Mouse (Mus musculus) left cerebral cortex, adult 18-20 months (tissue): Measurements from ENCODE around the gene Gabrg3. TPM values are rescaled to one million over a fixed set of nuclear protein-coding genes. Genes with fewer than 3 reads are reported as not detected.

Experiments used
- DNase-seq, 2 experiments: peaks; one replicate each; pipeline ENCODE4 v3.0.0; 2021 to 2022; ENCODE audit warnings: low spot score in 2 of 2, mixed read lengths in 1 of 2
- total RNA-seq, 2 experiments: library from RNA; stranded (reverse); gene quantifications; 2 replicates each; pipeline ENCODE4 v1.2.3; 2021

The Gabrg3 gene
- total RNA-seq, 2 experiments from 2014 or later = 16.0 to 17.4 TPM

DNA sequence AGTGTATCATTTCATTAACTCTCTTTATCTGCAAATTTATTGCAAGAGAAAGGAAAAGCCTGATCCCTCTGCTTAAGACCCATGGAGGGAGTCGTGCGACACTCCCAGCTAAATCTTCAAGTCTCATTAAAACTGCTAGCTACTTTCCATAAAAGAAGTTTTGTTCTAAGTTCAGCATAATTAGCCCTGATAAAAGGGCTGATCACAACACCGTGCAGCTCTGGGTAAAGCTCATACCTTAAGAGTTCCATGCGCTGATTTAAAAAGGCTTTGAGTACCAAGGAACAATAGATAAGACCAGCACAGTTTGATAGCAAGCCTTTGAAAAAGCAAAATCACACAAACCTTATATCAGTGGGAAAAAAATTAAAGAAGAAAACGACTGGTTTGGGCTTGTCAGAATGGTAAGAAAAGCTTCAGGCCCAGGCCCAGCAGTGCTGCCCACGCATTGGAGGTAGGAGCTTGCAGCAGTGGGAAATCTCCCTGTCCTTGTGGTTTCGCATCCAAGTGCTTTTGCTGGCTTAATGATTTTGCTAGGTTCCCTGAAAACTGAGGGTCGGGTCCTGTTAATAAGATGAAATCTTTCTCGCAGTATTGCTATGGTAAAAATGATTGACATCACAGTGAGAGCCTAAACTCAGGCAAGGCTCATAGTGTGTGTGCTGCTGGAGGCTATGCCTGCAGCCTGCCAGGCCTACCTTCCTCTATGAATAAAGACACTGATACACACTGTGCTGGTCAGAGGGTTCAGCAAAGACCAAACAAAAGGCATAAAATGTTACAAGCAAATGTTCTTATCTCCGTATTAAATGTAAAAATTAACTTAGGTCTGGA lies 621.2 kb downstream of the Gabrg3 start:
- DNase-seq = peak; percentile 21 to 41

DNA sequence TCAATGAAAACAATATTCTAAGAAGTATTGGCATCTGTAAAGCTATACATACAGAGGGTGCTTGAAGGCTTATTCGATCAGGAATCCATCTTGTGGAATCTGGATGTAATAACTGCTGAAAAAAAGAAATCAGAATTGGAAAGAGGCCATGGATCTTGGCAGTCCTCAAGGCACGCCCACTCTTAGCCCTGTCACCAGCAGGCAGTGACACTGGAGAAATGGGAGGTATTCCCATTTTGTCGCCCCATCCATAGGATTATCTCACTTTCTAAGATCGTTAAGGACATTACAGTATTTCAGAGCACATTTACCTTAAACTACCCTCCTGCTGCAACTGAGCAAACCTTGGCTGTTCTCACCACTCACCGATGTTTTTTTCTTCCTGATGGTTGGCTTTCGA lies 657.8 kb downstream of the Gabrg3 start:
- DNase-seq = peak in 1 of 2 experiments; percentile 8

Other genes with a start within 250 kb of the Gabrg3 start
- gene Gabrb3, start 32.5 kb upstream of the Gabrg3 start, total RNA-seq = 100 to 1,000 TPM; 191 to 203 TPM
- 10 to 100 TPM; 44.3 to 51.6 TPM for gene Gabra5, start 122.9 kb upstream of the Gabrg3 start, total RNA-seq